Mouse (Mus musculus) testis, adult 2 months (tissue): ENCODE measurements around the gene Tspan18.

Source experiments
- CTCF ChIP-seq: fragments of 200-500 bp; IDR thresholded peaks from 2 replicates; pipeline ENCODE4 v1.5.1; 2012; ENCODE audit warnings: low read depth, mild to moderate bottlenecking, inconsistent platforms, low read length, moderate library complexity; ENCODE audit not compliant: control insufficient read depth, insufficient read depth, insufficient replicate concordance
- POLR2A ChIP-seq: fragments of 200-500 bp; IDR thresholded peaks from 2 replicates; pipeline ENCODE4 v1.6.1; 2012; ENCODE audit warnings: low read depth, mild to moderate bottlenecking, inconsistent platforms, low read length, moderate library complexity; ENCODE audit not compliant: control insufficient read depth

DNA sequence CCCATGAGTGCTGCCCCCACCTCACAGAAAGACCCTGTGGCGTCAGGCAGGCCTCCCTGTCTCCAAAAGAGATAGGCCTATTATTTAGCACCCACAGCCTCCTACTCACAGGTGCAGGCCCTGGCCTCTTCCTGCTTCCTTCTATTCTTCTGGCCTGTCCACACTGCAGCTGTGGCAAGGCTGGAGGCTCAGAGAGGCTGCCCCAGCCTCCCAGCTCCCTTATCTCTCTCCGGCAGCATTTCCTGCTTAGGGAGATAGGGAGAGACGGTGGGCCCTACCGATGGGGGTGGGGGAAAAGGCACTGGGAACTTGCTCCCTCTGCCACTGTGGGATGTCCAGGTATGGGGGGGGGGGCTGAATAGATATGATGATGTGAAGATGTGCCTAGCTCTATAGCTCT, 19.4 kb upstream of the Tspan18 start:
- no peak for TF ChIP-seq CTCF
- TF ChIP-seq POLR2A: no peak
